Mouse (Mus musculus) right cerebral cortex, postnatal 14 days (tissue): Measurements from ENCODE around the gene Fam69b.
A peak's percentile ranks its signal among the peaks of the same experiment; 100 is the strongest.

Experiments
- DNase-seq: peaks from one replicate; pipeline ENCODE4 v3.0.0; 2022

The Fam69b gene

GRCm38 (mm10) chr2:26632541-26633395 lies 4.5 kb downstream of the Fam69b start:
- DNase-seq: no peak

GRCm38 (mm10) chr2:26633953-26634530 lies 5.8 kb downstream of the Fam69b start:
- DNase-seq: no peak

GRCm38 (mm10) chr2:26634629-26635488 lies 6.6 kb downstream of the Fam69b start:
- no peak for DNase-seq

DNA sequence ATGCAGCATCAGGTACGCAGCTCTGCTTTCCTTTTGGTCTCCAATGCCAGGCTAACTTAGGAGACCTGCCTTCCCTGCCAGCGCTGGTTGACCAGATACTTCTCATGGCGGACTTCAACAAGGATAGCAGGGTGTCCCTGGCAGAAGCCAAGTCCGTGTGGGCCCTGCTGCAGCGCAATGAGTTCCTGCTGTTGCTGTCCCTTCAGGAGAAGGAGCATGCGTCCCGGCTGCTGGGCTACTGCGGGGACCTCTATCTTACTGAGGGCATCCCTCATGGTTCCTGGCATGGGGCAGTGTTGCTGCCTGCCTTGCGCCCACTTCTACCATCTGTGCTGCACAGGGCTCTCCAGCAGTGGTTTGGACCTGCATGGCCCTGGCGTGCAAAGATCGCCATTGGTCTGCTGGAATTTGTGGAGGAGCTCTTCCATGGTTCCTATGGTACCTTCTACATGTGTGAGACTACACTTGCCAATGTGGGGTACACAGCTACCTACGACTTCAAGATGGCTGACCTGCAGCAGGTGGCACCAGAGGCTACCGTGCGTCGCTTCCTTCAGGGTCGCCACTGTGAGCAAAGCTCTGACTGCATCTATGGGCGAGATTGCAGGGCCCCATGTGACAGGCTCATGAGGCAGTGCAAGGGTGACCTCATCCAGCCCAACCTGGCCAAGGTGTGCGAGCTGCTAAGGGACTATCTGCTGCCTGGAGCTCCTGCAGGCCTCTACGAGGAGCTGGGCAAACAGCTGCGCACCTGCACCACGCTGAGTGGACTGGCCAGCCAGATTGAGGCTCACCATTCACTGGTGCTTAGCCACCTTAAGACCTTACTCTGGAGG lies 7.5 kb downstream of the Fam69b start:
- DNase-seq: no peak

GRCm38 (mm10) chr2:26636325-26636635 lies 8.0 kb downstream of the Fam69b start:
- DNase-seq: no peak

GRCm38 (mm10) chr2:26637316-26637932 lies 9.2 kb downstream of the Fam69b start:
- no peak for DNase-seq

- no peak for DNase-seq
Measured at GRCm38 (mm10) chr2:26638039-26638438, 9.8 kb downstream of the Fam69b start.

DNA sequence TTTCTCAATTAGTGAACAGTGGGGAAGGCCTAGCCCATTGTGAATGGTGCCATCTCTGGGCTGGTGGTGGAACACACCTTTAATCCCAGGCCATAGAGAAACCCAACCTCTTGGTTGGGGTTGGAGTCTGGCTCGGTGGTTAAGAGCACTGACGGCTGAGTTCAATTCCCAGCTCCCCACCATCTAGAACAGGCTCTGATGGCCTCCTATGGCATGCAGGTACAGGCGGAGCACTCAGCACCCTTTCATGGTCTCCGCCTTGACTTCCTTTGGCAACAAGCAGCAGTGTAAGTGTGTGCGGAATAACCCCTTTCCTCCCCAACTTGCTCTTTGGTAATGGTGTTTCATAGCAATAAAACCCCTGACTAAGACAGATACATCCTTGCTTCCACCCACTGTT lies 10.3 kb downstream of the Fam69b start:
- no peak for DNase-seq

- no peak for DNase-seq
Measured at GRCm38 (mm10) chr2:26639083-26639482, 10.8 kb downstream of the Fam69b start.

- DNase-seq: peak; percentile 100
Measured at GRCm38 (mm10) chr2:26639838-26640830, 11.9 kb downstream of the Fam69b start.

- no peak for DNase-seq
Measured at GRCm38 (mm10) chr2:26641006-26641647, 12.9 kb downstream of the Fam69b start.

DNA sequence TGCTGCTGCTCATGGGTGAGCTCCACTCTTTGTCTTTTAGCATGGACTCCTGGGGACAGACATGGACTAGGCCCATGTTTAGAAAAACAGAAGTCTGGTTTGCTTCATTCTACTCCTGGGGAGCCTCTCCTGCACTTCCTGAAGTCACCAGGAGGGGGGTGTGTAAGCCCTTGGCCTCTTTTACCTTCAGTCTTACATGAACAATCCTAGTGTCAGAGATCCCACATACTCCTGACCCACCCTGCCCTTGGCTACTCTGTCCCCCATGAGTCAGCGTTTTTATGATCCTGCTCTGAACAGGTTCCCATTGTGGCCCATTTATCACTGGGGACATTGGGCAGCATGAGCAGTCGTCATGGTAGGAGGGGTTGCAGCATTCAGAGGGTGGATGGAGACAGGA lies 15.7 kb downstream of the Fam69b start:
- DNase-seq: no peak

GRCm38 (mm10) chr2:26646643-26647293 lies 18.5 kb downstream of the Fam69b start:
- DNase-seq: peak; percentile 70

DNA sequence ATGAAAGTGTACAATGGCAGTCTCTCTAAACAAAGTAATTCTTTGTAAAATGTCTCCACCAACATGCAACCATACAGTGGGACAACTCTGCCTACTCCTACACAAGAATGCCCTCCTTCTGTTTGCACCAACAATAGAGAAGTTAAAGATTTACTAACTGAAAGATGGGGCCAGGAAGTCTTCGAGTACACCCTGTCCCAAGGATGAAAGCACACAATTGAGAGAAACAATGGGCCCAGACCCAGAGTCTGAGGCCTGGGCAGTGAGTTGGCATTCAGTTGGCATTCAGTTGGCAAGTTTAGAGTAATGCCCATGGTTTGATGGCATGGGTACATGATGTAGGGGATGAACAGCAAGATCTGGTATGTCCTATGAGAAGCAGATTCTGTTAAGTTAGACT lies 26.4 kb downstream of the Fam69b start:
- no peak for DNase-seq

GRCm38 (mm10) chr2:26657426-26657825 lies 29.2 kb downstream of the Fam69b start:
- DNase-seq: no peak

DNA sequence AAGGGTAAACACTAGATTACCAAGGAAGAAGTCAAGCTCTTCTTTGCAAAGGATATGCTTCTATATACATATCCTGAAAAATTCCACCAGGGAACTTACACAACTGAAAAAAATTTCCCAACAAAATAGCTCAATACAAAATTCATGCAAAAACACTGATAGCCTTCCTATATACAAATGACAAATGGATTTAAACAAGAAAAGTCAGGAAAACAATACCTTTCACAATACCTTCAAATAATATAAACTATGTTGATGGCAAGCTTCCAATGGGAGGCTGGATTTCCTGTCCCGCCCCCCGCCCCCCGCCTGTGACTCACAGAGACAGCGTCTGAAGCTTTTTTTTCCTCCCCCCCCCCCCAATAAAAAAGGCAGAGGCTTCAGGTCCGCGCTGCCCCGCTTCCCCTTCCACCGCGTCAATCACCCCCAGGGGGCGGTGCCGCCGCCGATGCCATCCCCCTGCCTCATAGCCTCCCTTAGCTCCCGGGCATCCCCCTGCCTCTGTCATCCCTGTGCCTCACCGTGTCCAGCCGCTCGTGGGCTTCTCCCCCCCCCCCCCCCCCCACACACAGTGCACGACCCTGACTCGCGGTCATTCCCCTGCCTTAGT lies 33.0 kb downstream of the Fam69b start:
- peak; percentile 8 for DNase-seq

- DNase-seq: no peak
Measured at GRCm38 (mm10) chr2:26661768-26662508, 33.7 kb downstream of the Fam69b start.

DNA sequence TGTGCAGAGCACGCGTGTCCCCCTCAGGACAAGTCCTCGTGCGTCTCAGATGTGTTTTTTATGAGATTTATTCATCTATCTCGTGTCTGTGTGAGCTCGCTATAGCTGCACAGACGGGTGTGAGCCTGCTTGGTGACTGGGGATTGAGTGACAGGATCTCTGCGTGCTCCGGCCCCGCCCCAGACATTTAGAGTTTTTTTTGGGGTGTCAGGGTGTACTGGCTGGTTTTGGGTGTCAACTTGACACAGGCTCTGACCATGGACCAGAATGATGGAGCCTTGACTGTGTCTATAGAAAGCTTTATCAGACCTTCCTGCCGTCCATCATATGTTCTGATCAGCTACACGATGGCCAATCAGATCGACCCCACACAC lies 34.2 kb downstream of the Fam69b start:
- DNase-seq: no peak

DNA sequence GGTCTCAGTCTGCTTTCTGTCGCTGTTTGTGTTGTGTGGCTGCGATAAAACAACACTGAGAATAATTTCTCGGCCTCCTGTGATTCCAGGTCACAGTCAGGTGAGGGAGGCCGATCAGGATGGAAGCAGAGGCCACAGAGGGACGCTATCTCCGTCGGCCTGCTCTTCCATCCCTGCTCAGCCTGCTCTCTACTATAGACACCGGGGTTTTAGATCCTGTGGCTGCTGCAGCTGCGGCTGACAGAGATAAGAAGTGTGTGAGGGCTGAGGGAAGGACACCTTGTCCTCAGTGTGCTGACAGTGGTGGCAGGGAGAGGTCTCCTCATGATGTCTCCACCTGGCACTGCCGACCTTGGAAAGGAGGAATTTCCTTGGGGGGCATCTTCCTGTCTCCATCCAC lies 34.9 kb downstream of the Fam69b start:
- no peak for DNase-seq
